Mouse (Mus musculus) brown adipose tissue, adult 24 weeks (tissue): ENCODE measurements around the gene Catsper3. TPM values are rescaled to one million over a fixed set of nuclear protein-coding genes. Genes with fewer than 3 reads are reported as not detected.

Experiments used
- polyA plus RNA-seq: library from polyadenylated mRNA; stranded (reverse); fragments of >200 nt; gene quantifications from 2 replicates; pipeline ENCODE4 v1.2.4, GENCODE M21; 2012; ENCODE audit not compliant: missing spikeins, insufficient read depth, insufficient read length

Catsper3 gene
- polyA plus RNA-seq, 1 experiment, result not detected

Other genes with a start within 250 kb of the Catsper3 start
- 16.0 and 17.6 TPM in 2 replicates for gene Ddx41, start 247.9 kb upstream of the Catsper3 start, polyA plus RNA-seq
- gene Fam193b, start 213.4 kb upstream of the Catsper3 start, polyA plus RNA-seq, result 4.4 and 9.7 TPM in 2 replicates
- 34.0 and 61.2 TPM in 2 replicates for gene Tmed9, start 210.8 kb upstream of the Catsper3 start, polyA plus RNA-seq
- 5.9 and 8.2 TPM in 2 replicates for gene B4galt7, start 184.7 kb upstream of the Catsper3 start, polyA plus RNA-seq
- 16.6 and 19.3 TPM in 2 replicates for gene Caml, start 161.6 kb upstream of the Catsper3 start, polyA plus RNA-seq
- gene Ddx46, start 149.5 kb upstream of the Catsper3 start, polyA plus RNA-seq, result 16.4 and 21.2 TPM in 2 replicates
- gene B230219D22Rik, start 91.4 kb upstream of the Catsper3 start, polyA plus RNA-seq, result 23.8 and 27.0 TPM in 2 replicates
- 42.2 and 43.3 TPM in 2 replicates for gene Txndc15, start 69.9 kb upstream of the Catsper3 start, polyA plus RNA-seq
- 80.7 and 86.3 TPM in 2 replicates for gene Pcbd2, start 57.2 kb upstream of the Catsper3 start, polyA plus RNA-seq
- not detected in 2 replicates for gene Pitx1, start 51.6 kb downstream of the Catsper3 start, polyA plus RNA-seq